Mouse (Mus musculus): ENCODE measurements at regions not wholly inside any gene's neighbourhood (a gene's known extent, or its start where the extent isn't known, plus 50 kb on each side); places are given as distances from the start of the nearest gene placed in this dataset.

GRCm38 (mm10) chr17:80840896-80841295 is 103.5 kb upstream of the Tmem178 start:
- TF ChIP-seq CTCF (IDR thresholded peaks at IDR 0.05; ENCODE audit: extremely low read depth, insufficient read length, insufficient replicate concordance, low read depth, low read length): no peak
- TF ChIP-seq POLR2A (IDR thresholded peaks at IDR 0.05; ENCODE audit: low read depth, low read length): no peak

Measured in small intestine, adult 2 months (tissue).